Mouse (Mus musculus) megakaryocyte-erythroid progenitor cell, adult 5-6 weeks (primary cell): ENCODE results near the gene Mif4gd. TPM values are rescaled to one million over a fixed set of nuclear protein-coding genes. Genes with fewer than 3 reads are reported as not detected.

Source experiments
- ATAC-seq: replicated peaks from 2 replicates; pipeline ENCODE4 v1.8.0; 2016; ENCODE audit warnings: mild to moderate bottlenecking, inconsistent platforms; ENCODE audit not compliant: severe bottlenecking, poor library complexity, low FRiP score, low TSS enrichment
- total RNA-seq, 2 experiments: library from RNA; stranded (forward) in 1 of 2; stranded (reverse) in 1 of 2; fragments of 200-1000, 215-1000 nt in 1 of 2; fragments of >200 nt in 1 of 2; fragmentation: Nextera tagmentation in 1 of 2; gene quantifications; 2 replicates each; pipeline ENCODE4 v1.2.3; 2014 to 2017

Gene Mif4gd
- total RNA-seq, 2 experiments from 2014 or later = 45.4 to 55.4 TPM

GRCm38 (mm10) chr11:115635041-115635440 is 22.3 kb upstream of the Mif4gd start:
- ATAC-seq = no peak

GRCm38 (mm10) chr11:115634109-115634508 is 21.3 kb upstream of the Mif4gd start:
- no peak for ATAC-seq

GRCm38 (mm10) chr11:115632862-115633261 is 20.1 kb upstream of the Mif4gd start:
- no peak for ATAC-seq

- no peak for ATAC-seq
These were observed 19.5 kb upstream of the Mif4gd start for GRCm38 (mm10) chr11:115632247-115632646.

GRCm38 (mm10) chr11:115631505-115631890 is 18.7 kb upstream of the Mif4gd start:
- ATAC-seq = no peak

GRCm38 (mm10) chr11:115630532-115631504 is 18.0 kb upstream of the Mif4gd start:
- ATAC-seq = 0 out of 2 replicates have a peak, but pooled peaks have one; percentile 20

GRCm38 (mm10) chr11:115629734-115630531 is 17.2 kb upstream of the Mif4gd start:
- ATAC-seq = no peak

GRCm38 (mm10) chr11:115628465-115629101 is 15.8 kb upstream of the Mif4gd start:
- ATAC-seq = no peak

GRCm38 (mm10) chr11:115627705-115628464 is 15.1 kb upstream of the Mif4gd start, which contains the start of gene Slc25a19:
Gene Slc25a19, minus strand, starts transcription at chr11:115628295.
- peak; percentile 96 for ATAC-seq

GRCm38 (mm10) chr11:115626824-115627616 is 14.3 kb upstream of the Mif4gd start:
- no peak for ATAC-seq

GRCm38 (mm10) chr11:115625877-115626276 is 13.1 kb upstream of the Mif4gd start:
- ATAC-seq = no peak

- peak; percentile 29; the same call in 1 of the 2 replicates for ATAC-seq
These were observed 10.8 kb upstream of the Mif4gd start for GRCm38 (mm10) chr11:115623487-115624070.

GRCm38 (mm10) chr11:115619949-115620348 is 7.2 kb upstream of the Mif4gd start:
- no peak for ATAC-seq

- ATAC-seq = no peak
These were observed 6.2 kb upstream of the Mif4gd start for GRCm38 (mm10) chr11:115618732-115619516.

GRCm38 (mm10) chr11:115618001-115618400 is 5.2 kb upstream of the Mif4gd start:
- no peak for ATAC-seq

- no peak for ATAC-seq
These were observed 4.1 kb upstream of the Mif4gd start for GRCm38 (mm10) chr11:115616893-115617292.

- no peak for ATAC-seq
These were observed 3.6 kb upstream of the Mif4gd start for GRCm38 (mm10) chr11:115616371-115616770.
